Mouse (Mus musculus) hindbrain, embryonic 14.5 days (tissue): ENCODE measurements at regions not wholly inside any gene's neighbourhood (a gene's known extent, or its start where the extent isn't known, plus 50 kb on each side); places are given as distances from the start of the nearest gene placed in this dataset.
A peak's percentile ranks its signal among the peaks of the same experiment; 100 is the strongest.

Experiments
- ATAC-seq: fragments of 200-750 bp; cut with Nextera tagmentation; 2 replicates; pipeline ENCODE4 v1.8.0; 2017; ENCODE audit warnings: moderate number of reproducible peaks, mild to moderate bottlenecking, moderate TSS enrichment, moderate library complexity; ENCODE audit not compliant: low FRiP score
- DNase-seq: peaks from one replicate; pipeline ENCODE4 v3.0.0-alpha.2; 2015; ENCODE audit warnings: low spot score
- H3K27ac ChIP-seq: fragments of 300-500 bp; sonication (generic); 2 replicates; pipeline ENCODE4 v1.5.1; 2014; ENCODE audit warnings: mild to moderate bottlenecking, moderate library complexity
- H3K27me3 ChIP-seq: fragments of 300-500 bp; sonication (generic); 2 replicates; pipeline ENCODE4 v1.6.1; 2014; ENCODE audit warnings: mild to moderate bottlenecking, low read length, mixed read lengths; ENCODE audit not compliant: control insufficient read depth, insufficient read depth
- H3K36me3 ChIP-seq: fragments of 300-500 bp; sonication (generic); replicated peaks from 2 replicates; pipeline ENCODE4 v1.6.1; 2014; ENCODE audit not compliant: control insufficient read depth, insufficient read depth
- H3K4me1 ChIP-seq: fragments of 300-500 bp; sonication (generic); replicated peaks from 2 replicates; pipeline ENCODE4 v1.6.1; 2014; ENCODE audit warnings: antibody characterized with exemption, low read length, mixed read lengths; ENCODE audit not compliant: control insufficient read depth, insufficient read depth
- H3K4me2 ChIP-seq: fragments of 300-500 bp; sonication (generic); replicated peaks from 2 replicates; pipeline ENCODE4 v1.6.1; 2014; ENCODE audit warnings: mild to moderate bottlenecking, moderate library complexity
- H3K4me3 ChIP-seq: fragments of 300-500 bp; sonication (generic); replicated peaks from 2 replicates; pipeline ENCODE4 v1.5.1; 2014; ENCODE audit warnings: mild to moderate bottlenecking, low read length
- H3K9ac ChIP-seq: fragments of 300-500 bp; sonication (generic); 2 replicates; pipeline ENCODE4 v1.6.1; 2014
- H3K9me3 ChIP-seq: fragments of 300-500 bp; sonication (generic); 2 replicates; pipeline ENCODE4 v1.6.1; 2016; ENCODE audit warnings: low read length; ENCODE audit not compliant: control insufficient read depth
- WGBS: fragments of 180-500 bp; shearing (Covaris S2); extraction: QIAGEN DNeasy Blood & Tissue Kit; methylation state at CpG from one replicate; pipeline ENCODE4 v1.1.7; 2014; 5-methylcytosine and 5-hydroxymethylcytosine counted together

DNA sequence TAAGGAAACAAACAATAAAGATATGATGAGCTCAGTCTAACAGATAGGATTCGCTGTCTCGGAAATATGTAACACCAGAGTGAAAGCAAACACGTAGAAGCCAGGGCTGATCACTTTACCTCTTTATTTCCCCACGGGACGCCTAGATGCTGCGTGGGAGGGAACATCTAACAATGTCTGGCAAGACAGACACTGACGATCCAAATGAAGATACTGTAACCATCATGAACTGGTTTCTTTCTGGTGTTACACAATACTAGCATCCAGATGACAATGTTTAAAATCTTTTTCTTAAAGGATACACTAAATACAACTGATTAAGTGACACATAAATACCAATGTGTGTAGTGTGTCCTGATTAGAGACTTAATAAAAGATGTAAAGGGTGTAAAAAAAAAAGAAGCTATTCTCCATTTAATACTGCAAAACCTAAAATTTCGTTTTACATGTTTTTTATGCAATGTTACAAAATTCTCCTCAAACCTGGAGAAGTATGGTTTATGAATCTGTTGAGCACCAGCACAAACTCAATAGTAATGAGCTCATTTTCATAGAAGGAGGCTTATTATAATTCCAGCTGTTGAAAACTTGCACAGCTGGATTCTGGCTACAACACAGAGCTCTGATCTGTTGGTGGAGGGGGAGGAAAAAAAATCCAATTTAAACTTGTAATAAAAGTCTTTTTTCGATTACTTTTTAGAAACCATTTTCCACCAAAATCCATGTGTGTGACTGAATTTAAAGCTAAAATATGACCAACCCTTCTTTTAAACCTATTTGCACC lies 148.5 kb upstream of the Fn1 start:
- Histone ChIP-seq H3K9ac (no peak overlapping the region), H3K27me3 (no peaks in the 10 kb centered on the region), H3K36me3 (no peaks in the 10 kb centered on the region), H3K4me1 (no peaks in the 10 kb centered on the region), H3K9me3 (no peaks in the 10 kb centered on the region), H3K4me2 (no peak overlapping the region), H3K27ac (no peak overlapping the region), H3K4me3 (no peak overlapping the region)
- 74% methylated on average over 9 of the region's 9 CpGs for WGBS
- ATAC-seq (no peak), DNase-seq (no peak)

DNA sequence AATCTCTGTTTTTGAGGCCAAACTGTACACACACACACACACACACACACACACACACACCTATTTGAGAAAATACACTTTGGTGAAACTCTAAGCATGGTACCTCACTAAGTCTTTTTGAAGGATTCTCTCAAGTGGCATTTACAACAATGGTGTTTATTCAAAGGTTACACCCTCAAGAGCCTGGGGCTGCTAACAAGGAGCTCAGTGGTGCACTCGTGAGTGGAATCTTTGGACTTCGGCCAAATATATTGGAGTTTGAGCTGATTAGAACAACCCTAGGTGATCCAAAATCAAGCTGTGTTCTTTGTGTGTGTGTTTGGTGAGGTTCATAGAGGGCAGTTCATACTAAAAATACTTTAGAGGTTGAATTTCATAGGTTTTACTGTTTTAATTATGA lies 147.6 kb upstream of the Fn1 start:
- Histone ChIP-seq H3K4me3 (no peak overlapping the region), H3K36me3 (no peaks in the 10 kb centered on the region), H3K4me2 (no peak overlapping the region), H3K9me3 (no peaks in the 10 kb centered on the region), H3K4me1 (no peaks in the 10 kb centered on the region), H3K27ac (no peak overlapping the region), H3K9ac (no peak overlapping the region), H3K27me3 (no peaks in the 10 kb centered on the region)
- WGBS = 57% methylated on average over 2 of the region's 2 CpGs
- ATAC-seq (no peak), DNase-seq (no peak)

DNA sequence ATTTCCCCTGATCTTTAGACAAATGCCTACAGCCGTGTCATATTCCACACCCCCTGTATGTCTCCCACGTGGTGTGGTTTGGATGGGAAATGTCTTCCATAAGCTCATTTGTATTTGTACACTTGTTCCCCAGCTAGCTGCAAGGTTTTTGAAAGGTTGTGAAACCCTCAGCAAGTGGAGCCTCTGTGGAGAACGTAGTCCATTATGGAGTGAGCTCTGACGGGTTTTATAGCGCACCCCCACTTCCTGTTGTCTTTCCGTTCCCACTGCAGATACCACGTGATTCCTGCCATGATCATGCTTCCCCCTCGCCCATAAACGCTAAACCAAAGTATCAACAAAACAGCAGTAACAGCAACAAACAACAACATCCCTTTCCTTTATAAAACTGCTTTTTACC lies 145.6 kb upstream of the Fn1 start:
- Histone ChIP-seq H3K36me3 (no peaks in the 10 kb centered on the region), H3K4me1 (no peaks in the 10 kb centered on the region), H3K9ac (no peak overlapping the region), H3K27me3 (no peaks in the 10 kb centered on the region), H3K9me3 (no peaks in the 10 kb centered on the region), H3K4me3 (no peak overlapping the region), H3K27ac (no peak overlapping the region), H3K4me2 (no peak overlapping the region)
- WGBS = 78% methylated on average over 9 of the region's 9 CpGs
- ATAC-seq (no peak), DNase-seq (no peak)

DNA sequence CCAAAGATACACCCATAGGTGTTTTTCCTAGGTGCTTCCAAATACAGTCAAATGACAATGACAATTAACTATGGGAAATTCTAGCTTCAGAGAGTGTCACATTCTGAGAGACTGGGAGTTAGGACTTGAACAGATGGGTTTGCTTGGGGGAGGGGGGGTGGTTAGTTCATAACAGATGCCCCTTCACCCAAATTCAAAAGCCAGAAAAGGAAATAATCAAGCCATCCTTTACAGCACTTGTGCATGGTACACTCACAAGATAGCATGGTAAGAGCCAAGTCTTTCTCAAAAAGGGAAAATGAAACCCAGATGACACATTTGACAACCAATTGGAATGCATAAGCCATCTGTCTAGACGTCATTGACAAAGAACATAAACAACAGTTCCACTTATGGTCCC lies 135.4 kb upstream of the Fn1 start:
- Histone ChIP-seq H3K4me3 (no peak overlapping the region), H3K36me3 (no peaks in the 10 kb centered on the region), H3K27me3 (no peaks in the 10 kb centered on the region), H3K27ac (no peak overlapping the region), H3K4me2 (no peak overlapping the region), H3K9me3 (no peaks in the 10 kb centered on the region), H3K4me1 (no peaks in the 10 kb centered on the region), H3K9ac (no peak overlapping the region)
- DNase-seq (no peak), ATAC-seq (no peak)
- 65% methylated on average over 1 of the region's 1 CpGs for WGBS

DNA sequence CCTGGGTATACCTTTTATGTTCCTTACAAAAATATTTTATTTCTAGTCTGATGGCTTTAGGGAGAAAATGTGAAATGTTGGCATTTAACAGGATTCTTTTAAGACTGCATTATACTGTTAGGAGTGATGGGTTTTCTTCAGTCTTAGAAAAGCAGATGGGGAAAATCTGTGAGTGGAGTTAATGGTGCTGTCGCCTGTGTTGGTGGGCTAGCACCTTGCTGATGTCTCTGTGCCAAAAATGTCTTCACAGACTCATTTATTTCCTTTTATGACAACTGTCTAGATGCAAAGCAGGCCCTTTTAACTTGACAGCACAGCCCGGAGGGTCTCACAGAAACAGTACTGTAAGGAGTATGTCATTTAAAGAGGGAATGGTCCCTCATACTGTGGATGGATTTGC lies 131.9 kb upstream of the Fn1 start:
- Histone ChIP-seq H3K4me3 (no peak overlapping the region), H3K36me3 (no peaks in the 10 kb centered on the region), H3K4me2 (no peak overlapping the region), H3K27ac (no peak overlapping the region), H3K9me3 (no peaks in the 10 kb centered on the region), H3K27me3 (no peaks in the 10 kb centered on the region), H3K4me1 (no peaks in the 10 kb centered on the region), H3K9ac (no peak overlapping the region)
- WGBS = 88% methylated on average over 2 of the region's 2 CpGs
- ATAC-seq (no peak), DNase-seq (no peak)

DNA sequence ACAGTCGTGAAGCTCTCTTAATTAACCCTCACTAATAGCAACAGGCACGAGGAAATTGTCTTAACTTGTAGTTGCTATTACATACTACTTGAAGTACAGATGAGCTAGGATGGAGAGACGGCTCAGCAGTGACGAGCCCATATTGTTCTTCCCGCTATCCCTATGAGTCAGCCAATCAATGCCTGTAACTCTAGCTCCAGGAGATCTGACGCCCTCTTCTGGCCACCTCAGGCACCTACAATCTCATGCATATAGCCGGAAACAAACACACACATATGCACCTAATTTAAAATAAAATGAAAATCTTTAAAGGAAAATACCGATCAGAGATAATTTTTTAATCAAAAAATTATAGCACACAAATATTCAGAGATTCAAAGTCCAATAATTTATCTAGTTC lies 125.3 kb upstream of the Fn1 start:
- Histone ChIP-seq H3K4me3 (no peak overlapping the region), H3K4me1 (peaks cover 5% of the 10 kb centered on the region), H3K27me3 (no peaks in the 10 kb centered on the region), H3K9ac (no peak overlapping the region), H3K36me3 (no peaks in the 10 kb centered on the region), H3K27ac (no peak overlapping the region), H3K9me3 (no peaks in the 10 kb centered on the region), H3K4me2 (no peak overlapping the region)
- 91% methylated on average over 8 of the region's 8 CpGs for WGBS
- DNase-seq (no peak), ATAC-seq (no peak)

DNA sequence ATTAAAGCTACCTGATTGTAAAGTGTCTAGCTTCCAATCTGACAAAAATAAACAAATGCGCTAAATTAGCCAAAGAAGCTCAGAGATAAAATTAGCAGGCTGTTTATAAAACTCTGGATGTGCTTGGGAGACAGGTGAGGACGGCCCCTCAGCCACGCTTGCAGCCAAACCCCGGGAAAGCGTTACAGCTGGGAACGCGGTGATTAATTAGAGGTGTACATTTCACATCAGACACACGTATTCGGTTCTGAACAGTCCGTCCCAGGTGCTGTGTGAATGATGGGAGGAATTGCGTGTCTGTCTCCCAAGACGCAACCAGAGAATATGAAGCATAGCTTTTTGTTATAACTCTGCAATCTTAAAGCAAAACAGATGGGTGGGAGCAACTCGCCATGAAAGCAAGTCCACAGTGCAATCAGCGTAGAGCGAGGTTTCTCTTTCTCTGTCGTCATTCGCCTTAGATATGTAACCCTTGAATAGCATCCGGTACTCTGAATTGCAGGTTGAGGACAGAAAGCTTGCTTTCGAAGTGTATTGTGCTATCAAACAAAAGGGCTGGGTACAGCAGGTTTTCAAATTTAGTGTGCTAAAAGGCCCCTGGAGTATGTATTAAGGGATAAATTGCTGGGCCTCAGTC lies 123.0 kb upstream of the Fn1 start:
- Histone ChIP-seq H3K9me3 (no peaks in the 10 kb centered on the region), H3K27me3 (no peaks in the 10 kb centered on the region), H3K4me3 (peak overlapping the region; percentile 15), H3K36me3 (no peaks in the 10 kb centered on the region), H3K9ac (no peak overlapping the region; the same call in 1 of the 2 replicates), H3K27ac (peak overlapping the region; percentile 80), H3K4me2 (peak overlapping the region; percentile 36), H3K4me1 (peaks cover 5% of the 10 kb centered on the region)
- WGBS = 59% methylated on average over 19 of the region's 19 CpGs
- ATAC-seq (peak; percentile 43; the same call in 1 of the 2 replicates), DNase-seq (peak; percentile 29)

DNA sequence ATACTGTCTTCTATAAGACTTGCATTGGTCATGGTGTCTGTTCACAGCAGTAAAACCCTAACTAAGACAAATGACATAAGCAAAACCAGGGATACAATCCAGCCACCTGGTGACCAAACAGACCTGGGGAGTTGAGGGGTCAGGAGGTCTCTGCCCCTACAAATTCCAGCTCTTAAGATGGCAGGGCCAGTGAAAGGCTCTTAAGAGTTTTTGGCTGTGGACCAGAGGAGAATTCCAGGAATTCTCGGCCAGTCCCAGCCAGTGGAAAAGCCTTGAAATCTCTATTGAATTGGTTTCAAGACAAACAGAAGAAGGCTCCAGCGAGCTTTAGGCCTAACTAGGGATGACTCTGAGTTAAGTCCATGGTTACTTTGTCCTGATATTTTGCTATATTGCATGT lies 119.5 kb upstream of the Fn1 start:
- H3K27ac ChIP-seq = no peak overlapping the region
- H3K36me3 ChIP-seq = no peaks in the 10 kb centered on the region
- H3K4me1 ChIP-seq = peaks cover 5% of the 10 kb centered on the region
- H3K9ac ChIP-seq = no peak overlapping the region
- DNase-seq (no peak), ATAC-seq (no peak)
- H3K4me3 ChIP-seq = no peak overlapping the region
- H3K27me3 ChIP-seq = no peaks in the 10 kb centered on the region
- H3K9me3 ChIP-seq = no peaks in the 10 kb centered on the region
- WGBS = 70% methylated on average over 2 of the region's 2 CpGs
- no peak overlapping the region for H3K4me2 ChIP-seq

DNA sequence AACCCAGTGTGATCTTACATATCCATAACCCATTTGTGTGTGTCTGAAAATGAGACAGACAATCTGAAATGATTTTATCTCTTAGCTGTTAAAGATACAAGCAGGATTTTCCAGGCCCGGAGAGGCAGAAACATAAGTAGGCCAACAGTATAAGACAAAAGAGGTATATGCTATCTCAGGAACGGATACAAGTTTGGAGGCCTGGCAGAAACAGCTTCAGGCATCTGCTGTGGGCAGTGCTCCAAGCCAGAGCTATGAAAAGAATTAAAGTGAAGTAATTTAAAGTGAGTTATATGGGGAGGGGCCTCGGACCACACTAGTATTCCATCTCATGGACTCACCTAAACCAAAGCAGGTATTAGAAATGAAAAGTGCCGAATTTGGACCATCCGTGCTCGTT lies 118.8 kb upstream of the Fn1 start:
- no peak overlapping the region for H3K4me2 ChIP-seq
- no peak overlapping the region for H3K9ac ChIP-seq
- no peak overlapping the region for H3K4me3 ChIP-seq
- ATAC-seq = no peak
- no peaks in the 10 kb centered on the region for H3K9me3 ChIP-seq
- no peak overlapping the region for H3K27ac ChIP-seq
- WGBS = 95% methylated on average over 6 of the region's 6 CpGs
- no peaks in the 10 kb centered on the region for H3K36me3 ChIP-seq
- DNase-seq = no peak
- H3K27me3 ChIP-seq = no peaks in the 10 kb centered on the region
- peaks cover 5% of the 10 kb centered on the region for H3K4me1 ChIP-seq
